Mouse (Mus musculus) erythroid progenitor cell, adult 5-6 weeks (primary cell): ENCODE measurements at regions not wholly inside any gene's neighbourhood (a gene's known extent, or its start where the extent isn't known, plus 50 kb on each side); places are given as distances from the start of the nearest gene placed in this dataset.

Experiments used
- ATAC-seq: replicated peaks from 2 replicates; pipeline ENCODE4 v1.8.0; 2016; ENCODE audit warnings: moderate number of reproducible peaks, mild to moderate bottlenecking, moderate TSS enrichment, inconsistent platforms; ENCODE audit not compliant: poor library complexity, low FRiP score, severe bottlenecking

GRCm38 (mm10) chr19:56037584-56037983, 249.4 kb upstream of the Habp2 start:
- no peak for ATAC-seq

GRCm38 (mm10) chr19:56039091-56040004, 247.6 kb upstream of the Habp2 start:
- no peak for ATAC-seq

- ATAC-seq, result 0 out of 2 replicates have a peak, but pooled peaks have one; percentile 14
Observed at GRCm38 (mm10) chr19:56041930-56042329, 245.0 kb upstream of the Habp2 start.

GRCm38 (mm10) chr19:56046784-56047390, 240.1 kb upstream of the Habp2 start:
- no peak for ATAC-seq

GRCm38 (mm10) chr19:56054186-56054585, 232.8 kb upstream of the Habp2 start:
- ATAC-seq, result no peak

- no peak for ATAC-seq
Observed at GRCm38 (mm10) chr19:56056397-56056796, 230.5 kb upstream of the Habp2 start.

- no peak for ATAC-seq
Observed at GRCm38 (mm10) chr19:56061882-56062540, 224.9 kb upstream of the Habp2 start.

GRCm38 (mm10) chr19:56063099-56063498, 223.8 kb upstream of the Habp2 start:
- no peak for ATAC-seq

GRCm38 (mm10) chr19:56065730-56066129, 221.2 kb upstream of the Habp2 start:
- ATAC-seq, result no peak

GRCm38 (mm10) chr19:56068165-56068564, 218.8 kb upstream of the Habp2 start:
- no peak for ATAC-seq

GRCm38 (mm10) chr19:56068854-56069253, 218.1 kb upstream of the Habp2 start:
- no peak for ATAC-seq

- no peak for ATAC-seq
Observed at GRCm38 (mm10) chr19:56069266-56069665, 217.7 kb upstream of the Habp2 start.

- no peak for ATAC-seq
Observed at GRCm38 (mm10) chr19:56071340-56071739, 215.6 kb upstream of the Habp2 start.

- ATAC-seq, result no peak
Observed at GRCm38 (mm10) chr19:56076128-56076527, 210.8 kb upstream of the Habp2 start.

- ATAC-seq, result no peak
Observed at GRCm38 (mm10) chr19:56077491-56077890, 209.4 kb upstream of the Habp2 start.

GRCm38 (mm10) chr19:56086413-56087083, 200.4 kb upstream of the Habp2 start:
- no peak for ATAC-seq

- ATAC-seq, result no peak
Observed at GRCm38 (mm10) chr19:56087127-56087526, 199.8 kb upstream of the Habp2 start.

- ATAC-seq, result no peak
Observed at GRCm38 (mm10) chr19:56089795-56090375, 197.1 kb upstream of the Habp2 start.

GRCm38 (mm10) chr19:56091581-56091980, 195.4 kb upstream of the Habp2 start:
- ATAC-seq, result no peak

- no peak for ATAC-seq
Observed at GRCm38 (mm10) chr19:56095873-56096272, 191.1 kb upstream of the Habp2 start.
